Mouse (Mus musculus): ENCODE results near the gene 1700057G04Rik. TPM values are rescaled to one million over a fixed set of nuclear protein-coding genes. Genes with fewer than 3 reads are reported as not detected.
"Not testable (repeated sequence)": the region's sequence is repeated elsewhere in the genome, so short reads cannot be mapped to it uniquely, and the experiment has no call there.

Gene 1700057G04Rik
- polyA plus RNA-seq, 1 experiment from 2014 or later, result not detected

- no peaks in the 10 kb centered on the region for H3K9me3 ChIP-seq
- WGBS, result 79% methylated on average over 8 of the region's 8 CpGs
- H3K4me2 ChIP-seq, result no peak overlapping the region
- H3K4me3 ChIP-seq, result no peak overlapping the region
- no peaks in the 10 kb centered on the region for H3K27me3 ChIP-seq
- H3K27ac ChIP-seq, result no peak overlapping the region
- H3K9ac ChIP-seq, result no peak overlapping the region
- no peak for ATAC-seq (ENCODE audit: insufficient number of reproducible peaks, insufficient read depth, low FRiP score, low TSS enrichment, low read depth)
- H3K4me1 ChIP-seq, result no peaks in the 10 kb centered on the region
- H3K36me3 ChIP-seq, result no peaks in the 10 kb centered on the region
These were observed 3.5 kb upstream of the 1700057G04Rik start for GRCm38 (mm10) chr9:92305620-92306220.

GRCm38 (mm10) chr9:92316791-92317190 lies 7.6 kb downstream of the 1700057G04Rik start:
- 87% methylated on average over 3 of the region's 3 CpGs for WGBS
- Histone ChIP-seq H3K27ac (no peak overlapping the region), H3K36me3 (no peaks in the 10 kb centered on the region), H3K4me1 (no peaks in the 10 kb centered on the region), H3K4me2 (no peak overlapping the region), H3K9ac (no peak overlapping the region), H3K4me3 (no peak overlapping the region), H3K27me3 (no peaks in the 10 kb centered on the region), H3K9me3 (no peaks in the 10 kb centered on the region)
- ATAC-seq (ENCODE audit: insufficient number of reproducible peaks, insufficient read depth, low FRiP score, low TSS enrichment, low read depth), result no peak

DNA sequence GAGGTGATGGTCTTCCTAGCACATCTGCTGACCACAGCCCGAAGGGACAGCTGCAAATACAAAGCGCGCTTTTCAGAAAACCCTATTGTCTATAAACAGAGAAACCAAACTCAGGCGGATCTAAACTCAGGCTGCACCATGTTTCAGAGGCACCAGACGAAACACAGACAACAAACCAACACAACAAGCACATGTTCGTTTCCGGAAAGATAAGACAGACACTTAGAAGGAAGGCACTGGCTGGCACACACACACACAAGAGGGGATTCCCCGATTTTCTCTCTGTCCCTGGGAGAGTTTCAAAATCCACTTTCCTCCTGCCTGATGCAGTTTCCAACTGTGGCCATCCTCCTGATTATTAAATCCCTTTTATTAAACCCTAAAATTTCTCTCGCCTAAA lies 16.8 kb downstream of the 1700057G04Rik start:
- not testable (repeated sequence) for H3K9ac ChIP-seq; H3K27me3 ChIP-seq; H3K9me3 ChIP-seq; H3K27ac ChIP-seq; H3K4me2 ChIP-seq; H3K4me3 ChIP-seq; ATAC-seq (ENCODE audit: insufficient number of reproducible peaks, insufficient read depth, low FRiP score, low TSS enrichment, low read depth); H3K36me3 ChIP-seq; H3K4me1 ChIP-seq
- 57% methylated on average over 9 of the region's 9 CpGs for WGBS

- WGBS, result 86% methylated on average over 4 of the region's 4 CpGs
- no peaks in the 10 kb centered on the region for H3K27me3 ChIP-seq
- no peak overlapping the region for H3K4me3 ChIP-seq
- no peaks in the 10 kb centered on the region for H3K36me3 ChIP-seq
- no peak overlapping the region for H3K9ac ChIP-seq
- H3K4me2 ChIP-seq, result no peak overlapping the region
- H3K4me1 ChIP-seq, result no peaks in the 10 kb centered on the region
- H3K27ac ChIP-seq, result no peak overlapping the region
- H3K9me3 ChIP-seq, result no peaks in the 10 kb centered on the region
- ATAC-seq (ENCODE audit: insufficient number of reproducible peaks, insufficient read depth, low FRiP score, low TSS enrichment, low read depth), result no peak
These were observed 17.6 kb downstream of the 1700057G04Rik start for GRCm38 (mm10) chr9:92326813-92327212.

DNA sequence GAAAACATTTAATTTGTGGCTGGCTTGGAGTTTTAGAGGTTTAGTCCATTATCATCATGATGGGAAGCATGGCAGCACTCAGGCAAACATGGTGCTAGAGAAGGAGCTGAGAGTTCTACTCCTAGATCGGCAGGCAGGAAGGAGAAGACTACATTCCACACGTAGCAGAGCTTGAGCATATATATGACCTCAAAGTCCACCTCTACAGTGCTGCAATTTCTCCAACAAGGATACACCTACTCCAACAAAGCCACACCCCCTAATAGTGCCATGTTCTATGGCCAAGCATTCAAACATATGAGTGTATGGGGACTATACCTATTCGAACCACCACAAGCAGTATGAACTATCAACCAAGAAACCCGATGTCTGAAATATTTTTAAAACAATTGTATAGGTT lies 22.2 kb downstream of the 1700057G04Rik start:
- WGBS, result 86% methylated on average over 4 of the region's 4 CpGs
- no peak for ATAC-seq (ENCODE audit: insufficient number of reproducible peaks, insufficient read depth, low FRiP score, low TSS enrichment, low read depth)
- no peak overlapping the region for H3K27ac ChIP-seq
- no peaks in the 10 kb centered on the region for H3K27me3 ChIP-seq
- no peaks in the 10 kb centered on the region for H3K36me3 ChIP-seq
- H3K4me3 ChIP-seq, result no peak overlapping the region
- H3K9ac ChIP-seq, result no peak overlapping the region
- no peaks in the 10 kb centered on the region for H3K4me1 ChIP-seq
- H3K9me3 ChIP-seq, result 0 out of 2 replicates have a peak, but pooled peaks cover 2% of the 10 kb centered on the region
- H3K4me2 ChIP-seq, result no peak overlapping the region

DNA sequence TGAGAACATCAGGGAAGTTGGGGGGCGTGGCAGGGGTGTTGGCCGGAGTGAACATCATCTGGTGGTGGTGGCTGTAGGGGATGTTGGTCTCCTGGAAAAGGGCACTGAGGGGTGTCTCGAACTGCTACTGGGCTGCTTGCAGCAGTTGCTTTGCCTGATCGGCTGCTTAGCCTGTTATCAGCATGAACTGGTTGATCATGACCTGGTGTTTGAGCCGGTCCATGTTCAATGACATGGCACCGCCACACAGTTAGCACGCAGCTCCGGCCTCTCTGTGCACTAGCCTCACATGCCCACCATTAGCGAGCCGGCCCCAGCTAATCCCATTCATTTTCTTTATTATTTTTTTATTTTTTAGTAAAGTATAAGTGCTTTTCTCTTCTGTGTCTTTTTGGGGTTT lies 25.7 kb downstream of the 1700057G04Rik start:
- Histone ChIP-seq H3K4me3 (no peak overlapping the region), H3K4me2 (no peak overlapping the region), H3K9ac (no peak overlapping the region), H3K4me1 (no peaks in the 10 kb centered on the region), H3K27ac (no peak overlapping the region), H3K36me3 (no peaks in the 10 kb centered on the region), H3K27me3 (no peaks in the 10 kb centered on the region), H3K9me3 (0 out of 2 replicates have a peak, but pooled peaks cover 2% of the 10 kb centered on the region)
- ATAC-seq (ENCODE audit: insufficient number of reproducible peaks, insufficient read depth, low FRiP score, low TSS enrichment, low read depth), result no peak
- WGBS, result 93% methylated on average over 10 of the region's 10 CpGs

DNA sequence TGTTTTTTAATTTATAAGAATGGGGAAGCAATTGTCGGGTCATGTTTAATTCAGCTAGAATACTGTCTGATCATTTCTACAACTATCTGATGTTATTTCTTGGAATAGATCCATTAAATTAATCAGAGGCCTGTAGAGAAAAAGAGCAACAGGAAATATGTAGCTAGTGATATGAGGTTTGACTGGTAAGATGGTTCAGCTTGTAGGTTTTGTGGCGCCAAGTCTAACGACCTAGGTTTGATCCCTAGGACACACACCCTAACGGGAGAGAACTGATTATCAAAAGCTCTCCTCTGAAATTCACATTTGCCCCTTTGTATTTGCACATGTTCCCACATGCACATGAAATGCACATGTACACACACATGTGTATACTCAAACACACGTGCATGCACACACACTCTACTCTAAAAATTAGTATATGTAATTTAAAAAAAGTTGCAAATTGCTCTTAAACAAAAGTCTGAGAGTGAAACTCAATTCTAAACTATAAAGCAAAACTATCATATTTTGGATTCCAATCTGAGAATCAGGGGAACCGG lies 26.2 kb downstream of the 1700057G04Rik start:
- Histone ChIP-seq H3K4me1 (no peaks in the 10 kb centered on the region), H3K27me3 (no peaks in the 10 kb centered on the region), H3K27ac (no peak overlapping the region), H3K9ac (no peak overlapping the region), H3K4me2 (no peak overlapping the region), H3K9me3 (0 out of 2 replicates have a peak, but pooled peaks cover 2% of the 10 kb centered on the region), H3K4me3 (no peak overlapping the region), H3K36me3 (no peaks in the 10 kb centered on the region)
- ATAC-seq (ENCODE audit: insufficient number of reproducible peaks, insufficient read depth, low FRiP score, low TSS enrichment, low read depth), result no peak
- 89% methylated on average over 6 of the region's 6 CpGs for WGBS

- no peak overlapping the region for H3K27ac ChIP-seq
- H3K9ac ChIP-seq, result no peak overlapping the region
- no peaks in the 10 kb centered on the region for H3K36me3 ChIP-seq
- H3K4me3 ChIP-seq, result no peak overlapping the region
- H3K4me2 ChIP-seq, result no peak overlapping the region
- H3K4me1 ChIP-seq, result no peaks in the 10 kb centered on the region
- 0 out of 2 replicates have a peak, but pooled peaks cover 2% of the 10 kb centered on the region for H3K9me3 ChIP-seq
- ATAC-seq (ENCODE audit: insufficient number of reproducible peaks, insufficient read depth, low FRiP score, low TSS enrichment, low read depth), result no peak
- 83% methylated on average over 1 of the region's 1 CpGs for WGBS
- no peaks in the 10 kb centered on the region for H3K27me3 ChIP-seq
These were observed 27.9 kb downstream of the 1700057G04Rik start for GRCm38 (mm10) chr9:92337063-92337462.

- no peaks in the 10 kb centered on the region for H3K4me1 ChIP-seq
- no peak overlapping the region for H3K27ac ChIP-seq
- H3K4me2 ChIP-seq, result no peak overlapping the region
- H3K36me3 ChIP-seq, result no peaks in the 10 kb centered on the region
- no peak overlapping the region for H3K9ac ChIP-seq
- no peak for ATAC-seq (ENCODE audit: insufficient number of reproducible peaks, insufficient read depth, low FRiP score, low TSS enrichment, low read depth)
- 77% methylated on average over 3 of the region's 3 CpGs for WGBS
- H3K4me3 ChIP-seq, result no peak overlapping the region
- H3K27me3 ChIP-seq, result no peaks in the 10 kb centered on the region
- H3K9me3 ChIP-seq, result 0 out of 2 replicates have a peak, but pooled peaks cover 2% of the 10 kb centered on the region
These were observed 28.5 kb downstream of the 1700057G04Rik start for GRCm38 (mm10) chr9:92337661-92338060.

DNA sequence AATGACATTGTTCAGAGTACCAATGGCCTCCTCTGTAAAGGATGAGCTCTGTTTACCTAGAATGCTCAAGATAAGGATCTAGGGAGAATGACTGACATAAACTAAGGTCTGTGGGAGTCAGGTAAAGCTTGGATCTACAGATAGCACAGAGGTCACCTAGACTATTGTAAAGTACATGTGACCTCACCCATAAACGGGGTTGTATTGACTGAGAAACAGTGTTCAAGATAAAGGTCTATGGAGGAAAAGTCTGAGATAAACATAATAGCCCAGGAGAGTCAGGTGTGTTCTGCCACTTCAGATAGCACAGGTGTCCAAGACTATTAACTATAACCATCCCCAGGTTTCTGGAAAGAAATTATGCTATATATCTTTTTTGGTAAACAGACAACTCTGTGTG lies 29.8 kb downstream of the 1700057G04Rik start:
- Histone ChIP-seq H3K4me3 (no peak overlapping the region), H3K4me1 (no peaks in the 10 kb centered on the region), H3K4me2 (no peak overlapping the region), H3K27me3 (no peaks in the 10 kb centered on the region), H3K9me3 (0 out of 2 replicates have a peak, but pooled peaks cover 2% of the 10 kb centered on the region), H3K27ac (no peak overlapping the region), H3K36me3 (no peaks in the 10 kb centered on the region), H3K9ac (no peak overlapping the region)
- no peak for ATAC-seq (ENCODE audit: insufficient number of reproducible peaks, insufficient read depth, low FRiP score, low TSS enrichment, low read depth)
- 82% methylated on average over 1 of the region's 1 CpGs for WGBS

- Histone ChIP-seq H3K4me2 (no peak overlapping the region), H3K36me3 (no peaks in the 10 kb centered on the region), H3K9ac (no peak overlapping the region), H3K4me1 (no peaks in the 10 kb centered on the region), H3K4me3 (no peak overlapping the region), H3K9me3 (no peaks in the 10 kb centered on the region), H3K27me3 (no peaks in the 10 kb centered on the region), H3K27ac (no peak overlapping the region)
- 93% methylated on average over 1 of the region's 1 CpGs for WGBS
- no peak for ATAC-seq (ENCODE audit: insufficient number of reproducible peaks, insufficient read depth, low FRiP score, low TSS enrichment, low read depth)
These were observed 42.7 kb downstream of the 1700057G04Rik start for GRCm38 (mm10) chr9:92351924-92352323.

DNA sequence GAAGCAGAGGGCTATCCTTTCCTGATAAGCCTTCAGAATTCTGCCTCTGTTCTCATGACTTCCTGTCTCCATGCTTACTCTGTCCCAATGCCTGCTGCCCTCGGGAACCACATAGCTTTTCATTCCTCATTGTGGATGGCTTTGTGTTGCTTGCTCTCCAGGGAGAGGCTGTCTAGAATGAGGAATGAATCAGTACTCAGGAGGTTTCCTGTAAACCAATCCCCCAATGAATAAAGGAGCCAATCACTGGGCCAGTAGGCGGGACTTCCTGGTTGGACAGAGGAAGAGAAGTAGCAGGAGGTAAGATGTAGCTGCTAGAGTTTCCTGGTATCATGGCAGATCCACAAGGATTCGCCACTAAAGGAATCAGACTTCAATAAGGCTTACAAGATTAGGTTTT lies 44.1 kb downstream of the 1700057G04Rik start:
- no peak for ATAC-seq (ENCODE audit: insufficient number of reproducible peaks, insufficient read depth, low FRiP score, low TSS enrichment, low read depth)
- Histone ChIP-seq H3K4me3 (no peak overlapping the region), H3K27ac (no peak overlapping the region), H3K4me2 (no peak overlapping the region), H3K9me3 (no peaks in the 10 kb centered on the region), H3K4me1 (no peaks in the 10 kb centered on the region), H3K27me3 (no peaks in the 10 kb centered on the region), H3K9ac (no peak overlapping the region), H3K36me3 (no peaks in the 10 kb centered on the region)
- WGBS, result 79% methylated on average over 3 of the region's 3 CpGs
